Mouse (Mus musculus) liver, embryonic 11.5 days (tissue): ENCODE data around the gene Kank3. TPM values are rescaled to one million over a fixed set of nuclear protein-coding genes. Genes with fewer than 3 reads are reported as not detected.

Experiments
- ATAC-seq: fragments of 200-750 bp; cut with Nextera tagmentation; replicated peaks from 2 replicates; pipeline ENCODE4 v1.8.0; 2017; ENCODE audit warnings: moderate number of reproducible peaks, mild to moderate bottlenecking, moderate TSS enrichment, moderate library complexity; ENCODE audit not compliant: low FRiP score
- DNase-seq: peaks from one replicate; pipeline ENCODE4 v3.0.0-alpha.2; 2017; ENCODE audit warnings: low spot score
- H3K27ac ChIP-seq: fragments of 300-500 bp; sonication (generic); 2 replicates; pipeline ENCODE4 v1.5.1; 2014; ENCODE audit warnings: mild to moderate bottlenecking, low read depth, low read length, control low read depth
- H3K27me3 ChIP-seq: fragments of 300-500 bp; sonication (generic); replicated peaks from 2 replicates; pipeline ENCODE4 v1.6.1; 2014; ENCODE audit warnings: low read length, mixed read lengths; ENCODE audit not compliant: control insufficient read depth, insufficient read depth
- H3K36me3 ChIP-seq: fragments of 300-500 bp; sonication (generic); 2 replicates; pipeline ENCODE4 v1.6.1; 2014; ENCODE audit warnings: mild to moderate bottlenecking, low read length, moderate library complexity, mixed read lengths; ENCODE audit not compliant: control insufficient read depth, insufficient read depth
- H3K4me1 ChIP-seq: fragments of 300-500 bp; sonication (generic); replicated peaks from 2 replicates; pipeline ENCODE4 v1.6.1; 2014; ENCODE audit warnings: low read length, mixed read lengths; ENCODE audit not compliant: control insufficient read depth, insufficient read depth
- H3K4me2 ChIP-seq: fragments of 300-500 bp; sonication (generic); 2 replicates; pipeline ENCODE4 v1.6.1; 2014; ENCODE audit warnings: mild to moderate bottlenecking, control low read depth, moderate library complexity
- H3K4me3 ChIP-seq: fragments of 300-500 bp; sonication (generic); 2 replicates; pipeline ENCODE4 v1.5.1; 2014; ENCODE audit warnings: low read depth, low read length, control low read depth
- H3K9ac ChIP-seq: fragments of 300-500 bp; sonication (generic); 2 replicates; pipeline ENCODE4 v1.6.1; 2014; ENCODE audit warnings: low read depth, low read length, control low read depth
- H3K9me3 ChIP-seq: fragments of 300-500 bp; sonication (generic); 2 replicates; pipeline ENCODE4 v1.6.1; 2016; ENCODE audit warnings: low read length, inconsistent platforms, mixed read lengths; ENCODE audit not compliant: control insufficient read depth
- WGBS: fragments of 180-500 bp; shearing (Covaris S2); extraction: QIAGEN DNeasy Blood & Tissue Kit; methylation state at CpG from one replicate; pipeline ENCODE4 v1.1.7; 2014; 5-methylcytosine and 5-hydroxymethylcytosine counted together
- polyA plus RNA-seq: library from polyadenylated mRNA; unstranded; fragments of >200 nt; fragmentation: Nextera tagmentation; extraction: Ambion mirVana; gene quantifications from 2 replicates; pipeline ENCODE4 v1.2.1, GENCODE M21; 2014

The Kank3 gene
- polyA plus RNA-seq, 1 experiment from 2014 or later, result 23.4 TPM

DNA sequence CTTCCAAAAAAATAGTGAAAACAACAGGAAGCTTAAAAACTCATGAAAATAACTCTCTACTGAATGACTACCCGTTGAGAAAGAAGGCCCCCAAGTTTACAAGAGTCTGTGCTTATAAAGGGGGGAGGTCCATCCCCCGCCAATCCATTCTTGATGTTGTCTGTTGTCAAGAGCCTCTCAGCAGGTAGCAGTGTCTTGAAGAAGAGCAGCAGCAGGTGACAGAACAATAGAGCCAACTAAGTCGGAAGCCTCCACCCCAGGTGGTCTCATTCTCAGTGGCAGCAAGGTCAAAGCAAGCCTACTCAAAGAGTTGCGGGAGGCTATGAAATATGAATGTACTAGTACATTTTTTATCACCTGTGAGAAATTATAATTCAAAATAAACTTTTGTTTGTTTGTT is 47.5 kb downstream of the Kank3 start:
- H3K4me2 ChIP-seq, result no peak overlapping the region
- no peak overlapping the region for H3K9ac ChIP-seq
- no peaks in the 10 kb centered on the region for H3K36me3 ChIP-seq
- H3K9me3 ChIP-seq, result no peaks in the 10 kb centered on the region
- no peaks in the 10 kb centered on the region for H3K4me1 ChIP-seq
- no peak overlapping the region for H3K4me3 ChIP-seq
- DNase-seq (no peak), ATAC-seq (no peak)
- WGBS, result 84% methylated on average over 4 of the region's 4 CpGs
- no peak overlapping the region for H3K27ac ChIP-seq
- H3K27me3 ChIP-seq, result no peaks in the 10 kb centered on the region

DNA sequence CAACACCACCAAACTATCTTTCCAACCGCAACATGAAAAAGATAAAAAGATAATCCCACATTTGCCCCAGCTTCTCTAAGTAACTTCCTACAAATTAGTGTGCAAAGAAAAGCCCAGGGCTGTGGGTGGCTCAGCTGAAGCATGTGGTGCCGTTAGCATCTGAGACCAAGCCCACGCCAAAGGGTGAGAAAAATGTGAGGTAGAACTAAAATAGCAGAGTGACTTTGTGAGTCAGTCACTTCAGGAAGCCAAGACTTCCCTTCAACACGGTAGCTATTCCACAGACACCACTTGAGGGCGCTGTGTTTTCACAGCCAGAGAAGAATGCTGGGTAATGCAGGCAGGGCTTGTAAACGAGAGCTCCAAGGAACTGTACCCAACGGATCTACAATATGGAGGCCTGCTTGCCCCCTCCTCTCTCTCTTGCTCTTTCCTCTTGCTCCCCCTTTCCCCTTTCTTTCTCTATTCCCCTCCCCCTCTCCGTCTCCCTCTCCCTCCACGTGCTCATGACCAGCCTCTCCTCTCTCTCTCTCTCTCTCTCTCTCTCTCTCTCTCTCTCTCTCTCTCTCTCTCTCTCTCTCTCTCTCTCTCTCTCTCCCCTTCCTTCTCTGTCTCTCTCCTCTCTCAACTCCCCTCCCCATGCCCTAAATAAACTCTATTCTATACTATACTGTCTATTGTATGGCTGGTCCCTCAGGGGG is 55.2 kb downstream of the Kank3 start:
- Histone ChIP-seq H3K9me3 (no peaks in the 10 kb centered on the region), H3K36me3 (no peaks in the 10 kb centered on the region), H3K4me3 (no peak overlapping the region), H3K9ac (no peak overlapping the region), H3K27me3 (no peaks in the 10 kb centered on the region), H3K4me1 (no peaks in the 10 kb centered on the region), H3K27ac (no peak overlapping the region), H3K4me2 (peak overlapping the region; percentile 3)
- DNase-seq, result peak; percentile 62
- WGBS, result 29% methylated on average over 8 of the region's 9 CpGs
- ATAC-seq, result peak; percentile 68

Other genes starting within 250 kb of the Kank3 start
- gene Zfp414, start 181.4 kb upstream of the Kank3 start, polyA plus RNA-seq, result 59.8 and 61.4 TPM in 2 replicates
- gene Pram1, start 172.5 kb upstream of the Kank3 start, polyA plus RNA-seq, result 0.82 and 1.6 TPM in 2 replicates
- gene Hnrnpm, start 123.7 kb upstream of the Kank3 start, polyA plus RNA-seq, result 410 and 431 TPM in 2 replicates
- 92.1 and 95.7 TPM in 2 replicates for gene March2, start 91.8 kb upstream of the Kank3 start, polyA plus RNA-seq
- gene Rab11b, start 50.0 kb upstream of the Kank3 start, polyA plus RNA-seq, result 184 and 199 TPM in 2 replicates
- gene Angptl4, start 28.7 kb upstream of the Kank3 start, polyA plus RNA-seq, result 28.1 and 31.9 TPM in 2 replicates
- gene Rps28, start 14.0 kb downstream of the Kank3 start, polyA plus RNA-seq, result 1,026 and 1,173 TPM in 2 replicates
- 390 and 411 TPM in 2 replicates for gene Ndufa7, start 14.1 kb downstream of the Kank3 start, polyA plus RNA-seq
- gene Cd320, start 32.6 kb downstream of the Kank3 start, polyA plus RNA-seq, result 44.1 and 49.7 TPM in 2 replicates
- not detected in 2 replicates for gene Gm7029, start 63.3 kb downstream of the Kank3 start, polyA plus RNA-seq
- 10.2 and 11.8 TPM in 2 replicates for gene Kifc1, start 80.1 kb downstream of the Kank3 start, polyA plus RNA-seq
- 1.8 and 2.2 TPM in 2 replicates for gene Platr17, start 94.6 kb downstream of the Kank3 start, polyA plus RNA-seq
- 46.9 and 52.9 TPM in 2 replicates for gene Daxx, start 98.9 kb downstream of the Kank3 start, polyA plus RNA-seq
- gene Tapbp, start 105.4 kb downstream of the Kank3 start, polyA plus RNA-seq, result 28.1 and 29.1 TPM in 2 replicates
- gene Zbtb22, start 105.4 kb downstream of the Kank3 start, polyA plus RNA-seq, result 12.4 and 13.0 TPM in 2 replicates
- 22.1 and 25.6 TPM in 2 replicates for gene Rgl2, start 119.0 kb downstream of the Kank3 start, polyA plus RNA-seq
- gene Pfdn6, start 129.8 kb downstream of the Kank3 start, polyA plus RNA-seq, result 266 and 286 TPM in 2 replicates
- gene Wdr46, start 130.1 kb downstream of the Kank3 start, polyA plus RNA-seq, result 62.6 and 67.0 TPM in 2 replicates
- 2.9 and 3.5 TPM in 2 replicates for gene B3galt4, start 141.0 kb downstream of the Kank3 start, polyA plus RNA-seq
- gene Vps52, start 145.3 kb downstream of the Kank3 start, polyA plus RNA-seq, result 47.2 and 49.1 TPM in 2 replicates
- gene Rps18, start 145.5 kb downstream of the Kank3 start, polyA plus RNA-seq, result 2,164 and 2,343 TPM in 2 replicates
- 82.7 and 84.9 TPM in 2 replicates for gene H2-K1, start 189.8 kb downstream of the Kank3 start, polyA plus RNA-seq
- 3.4 and 5.5 TPM in 2 replicates for gene Ring1, start 214.2 kb downstream of the Kank3 start, polyA plus RNA-seq
- 34.2 and 45.1 TPM in 2 replicates for gene H2-Ke6, start 217.5 kb downstream of the Kank3 start, polyA plus RNA-seq
- gene Slc39a7, start 221.2 kb downstream of the Kank3 start, polyA plus RNA-seq, result 73.9 and 75.9 TPM in 2 replicates
- 30.8 and 31.5 TPM in 2 replicates for gene Rxrb, start 221.3 kb downstream of the Kank3 start, polyA plus RNA-seq
- 0.61 and 0.67 TPM in 2 replicates for gene Col11a2, start 228.9 kb downstream of the Kank3 start, polyA plus RNA-seq